Mouse (Mus musculus) adrenal gland, adult (tissue): ENCODE results near the gene Egln1.

Source experiments
- DNase-seq, 2 experiments: peaks; one replicate each; pipeline ENCODE4 v3.0.0; 2022 to 2023; ENCODE audit warnings: low spot score in 1 of 2; ENCODE audit not compliant: inconsistent age in 2 of 2

The Egln1 gene

GRCm38 (mm10) chr8:124947865-124948732 lies 1.0 kb downstream of the Egln1 start:
- peak; percentile 65 to 88 for DNase-seq

- no peak for DNase-seq
Measured at GRCm38 (mm10) chr8:124944406-124944805, 4.7 kb downstream of the Egln1 start.

- no peak for DNase-seq
Measured at GRCm38 (mm10) chr8:124943801-124944200, 5.3 kb downstream of the Egln1 start.

GRCm38 (mm10) chr8:124937293-124937692 lies 11.8 kb downstream of the Egln1 start:
- DNase-seq = no peak

GRCm38 (mm10) chr8:124936699-124937098 lies 12.4 kb downstream of the Egln1 start:
- DNase-seq = no peak

GRCm38 (mm10) chr8:124935116-124935515 lies 14.0 kb downstream of the Egln1 start:
- DNase-seq = no peak

GRCm38 (mm10) chr8:124932435-124932834 lies 16.7 kb downstream of the Egln1 start:
- DNase-seq = no peak

- no peak for DNase-seq
Measured at GRCm38 (mm10) chr8:124930649-124931048, 18.5 kb downstream of the Egln1 start.

GRCm38 (mm10) chr8:124930086-124930485 lies 19.0 kb downstream of the Egln1 start:
- DNase-seq = no peak

GRCm38 (mm10) chr8:124929006-124929405 lies 20.1 kb downstream of the Egln1 start:
- no peak for DNase-seq

- peak in 1 of 2 experiments; percentile 46 for DNase-seq
Measured at GRCm38 (mm10) chr8:124926351-124926771, 22.8 kb downstream of the Egln1 start.

- peak; percentile 29 to 75 for DNase-seq
Measured at GRCm38 (mm10) chr8:124925544-124926266, 23.4 kb downstream of the Egln1 start.

GRCm38 (mm10) chr8:124923971-124924652 lies 25.0 kb downstream of the Egln1 start:
- DNase-seq = peak in 1 of 2 experiments; percentile 61

GRCm38 (mm10) chr8:124922490-124923089 lies 26.5 kb downstream of the Egln1 start:
- DNase-seq = peak in 1 of 2 experiments; percentile 59

- peak; percentile 42 to 75 for DNase-seq
Measured at GRCm38 (mm10) chr8:124921369-124922279, 27.5 kb downstream of the Egln1 start.

GRCm38 (mm10) chr8:124917741-124918484 lies 31.2 kb downstream of the Egln1 start:
- no peak for DNase-seq

GRCm38 (mm10) chr8:124914061-124914460 lies 35.1 kb downstream of the Egln1 start:
- DNase-seq = no peak

GRCm38 (mm10) chr8:124911938-124912872 lies 36.9 kb downstream of the Egln1 start:
- DNase-seq = no peak
